Mouse (Mus musculus) right cerebral cortex, postnatal 4 days (tissue): ENCODE measurements around the gene Lrrc4.
A peak's percentile ranks its signal among the peaks of the same experiment; 100 is the strongest.

Source experiments
- DNase-seq: peaks from one replicate; pipeline ENCODE4 v3.0.0-alpha.2; 2022

Gene Lrrc4

DNA sequence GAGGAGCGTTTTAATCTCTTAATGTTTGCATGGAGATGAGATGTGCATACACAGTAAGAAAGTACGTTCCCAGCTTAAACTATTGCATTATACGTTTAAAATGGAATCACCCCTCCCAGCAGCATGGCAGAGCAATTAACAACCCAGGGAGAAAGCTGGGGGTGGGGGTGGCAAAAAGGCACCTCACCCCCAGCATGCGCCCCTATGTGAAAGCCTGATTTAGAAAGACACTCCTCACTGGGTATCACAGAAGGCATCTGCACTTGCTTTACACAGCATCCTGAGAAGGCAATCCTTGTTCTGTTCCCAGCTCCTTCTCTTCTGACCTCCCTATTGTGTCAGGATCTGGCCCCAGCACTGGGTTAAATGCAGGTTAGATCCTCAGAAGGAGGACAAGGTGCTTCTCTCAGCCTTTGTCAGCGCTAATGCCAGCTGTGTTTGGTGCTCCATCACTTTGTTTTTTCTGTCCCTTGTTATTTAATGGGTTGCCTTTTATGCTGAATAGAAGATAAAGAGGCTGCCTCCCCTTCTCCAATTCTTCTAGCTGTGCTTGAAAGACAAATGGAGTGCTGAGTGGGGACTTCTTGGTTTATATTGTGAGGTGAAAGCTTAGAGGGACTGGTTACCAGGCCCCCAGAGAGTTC, 69.3 kb downstream of the Lrrc4 start:
- no peak for DNase-seq

DNA sequence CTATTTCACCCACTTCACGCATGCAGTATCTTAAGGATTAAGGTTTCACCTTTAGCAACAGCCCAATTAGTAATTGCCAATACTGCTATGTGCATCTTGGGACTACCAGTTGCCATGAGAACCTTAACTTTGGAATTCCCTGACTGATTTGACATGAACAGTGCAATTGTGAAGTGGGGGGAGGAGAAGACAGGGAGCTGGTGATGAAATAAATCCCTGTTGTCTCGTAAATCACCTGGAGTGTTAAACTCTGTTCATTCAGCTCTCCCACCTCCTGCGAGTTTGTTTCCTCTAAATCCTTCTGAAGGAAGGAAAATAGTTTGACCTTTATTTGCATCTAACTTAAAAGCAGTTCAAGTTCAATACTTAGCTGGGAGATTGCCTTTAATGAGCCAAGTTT, 69.8 kb downstream of the Lrrc4 start:
- DNase-seq = no peak

DNA sequence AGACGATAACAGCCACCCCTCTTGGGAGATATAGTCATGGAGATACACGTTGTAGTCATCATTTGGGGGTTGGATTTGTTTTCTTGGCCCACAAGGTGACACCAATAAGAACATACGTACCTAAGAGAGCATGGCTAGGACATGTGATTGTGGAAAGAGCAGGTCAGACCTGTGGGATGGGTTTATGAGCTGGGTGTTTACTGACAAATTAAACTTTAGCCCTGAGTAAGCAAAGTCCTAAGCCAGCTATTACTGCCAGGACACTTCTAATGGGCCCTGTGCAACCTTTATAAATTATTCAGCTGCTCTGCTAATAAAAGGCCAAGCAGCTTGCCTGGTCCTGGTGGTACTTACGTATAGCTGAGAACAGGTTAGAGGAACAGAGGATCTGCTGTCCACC, 73.3 kb downstream of the Lrrc4 start:
- no peak for DNase-seq

DNA sequence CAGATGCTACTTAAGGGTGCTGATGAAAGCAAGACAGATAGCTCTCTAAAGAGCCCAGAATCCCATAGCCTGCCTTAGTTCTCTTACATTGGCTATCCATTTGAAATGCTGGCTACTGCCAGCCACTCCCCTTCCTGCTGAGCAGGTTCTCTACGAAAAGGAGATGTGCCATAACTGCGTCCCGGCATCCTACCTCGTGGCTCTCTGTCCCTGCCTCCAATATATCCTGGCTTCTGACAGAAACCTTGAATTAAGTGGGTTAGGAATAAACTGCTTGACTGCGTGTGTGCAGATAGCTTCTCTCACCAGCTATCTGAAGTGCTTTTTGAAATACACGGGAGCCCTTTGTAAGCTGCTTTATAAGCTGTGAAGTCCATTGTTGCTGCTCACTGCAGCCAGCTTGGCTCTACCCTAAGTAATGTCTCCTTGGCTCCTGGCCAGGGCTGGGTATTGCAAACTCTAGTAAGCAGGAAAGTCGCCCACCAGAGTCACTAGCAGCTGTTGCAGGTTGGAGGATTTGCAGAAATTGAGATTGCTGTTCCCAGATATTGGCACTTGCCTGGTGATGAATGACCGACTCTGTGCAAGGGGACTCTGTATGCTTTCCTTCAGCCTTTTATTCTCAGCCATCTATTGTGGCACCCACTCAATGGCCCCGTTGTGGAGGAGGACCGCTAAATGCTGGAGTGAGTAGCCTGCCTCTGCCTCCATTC, 75.1 kb downstream of the Lrrc4 start:
- DNase-seq = peak; percentile 74

DNA sequence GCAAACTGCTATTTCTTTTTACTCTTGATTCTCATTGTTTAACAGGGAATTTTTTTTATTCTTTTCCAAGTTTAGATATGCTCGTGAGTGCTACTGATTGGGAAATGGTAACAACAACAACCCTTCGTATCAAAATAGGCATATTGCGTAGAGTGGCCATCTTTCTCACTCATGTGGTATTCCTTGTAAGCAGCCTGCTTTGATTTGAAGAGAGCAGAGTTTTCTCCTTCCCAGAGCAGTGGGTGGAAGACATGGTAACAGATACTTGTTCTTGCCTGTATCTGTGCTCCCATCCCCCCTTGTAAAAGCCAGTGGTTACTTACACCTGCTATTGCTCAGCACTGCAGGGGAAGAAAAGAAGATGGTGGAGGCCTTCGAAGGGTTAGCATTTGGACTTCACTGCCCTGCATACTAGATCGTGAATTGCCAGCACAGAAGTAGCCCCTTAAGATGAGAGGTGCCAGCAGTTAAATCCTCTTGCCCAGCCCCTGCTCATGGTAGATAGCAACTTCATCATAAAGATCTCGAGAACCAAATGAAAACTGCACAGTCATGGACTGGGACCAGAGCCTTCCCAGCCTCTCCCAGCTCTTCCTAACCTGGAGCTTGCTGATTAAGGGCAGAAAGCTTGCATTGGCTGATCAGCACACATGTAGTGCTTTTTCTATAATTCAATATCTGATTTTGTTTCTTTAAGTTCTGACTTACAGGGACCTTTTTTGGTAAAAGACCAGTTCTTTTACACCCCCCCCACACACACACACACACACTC, 77.2 kb downstream of the Lrrc4 start:
- no peak for DNase-seq

DNA sequence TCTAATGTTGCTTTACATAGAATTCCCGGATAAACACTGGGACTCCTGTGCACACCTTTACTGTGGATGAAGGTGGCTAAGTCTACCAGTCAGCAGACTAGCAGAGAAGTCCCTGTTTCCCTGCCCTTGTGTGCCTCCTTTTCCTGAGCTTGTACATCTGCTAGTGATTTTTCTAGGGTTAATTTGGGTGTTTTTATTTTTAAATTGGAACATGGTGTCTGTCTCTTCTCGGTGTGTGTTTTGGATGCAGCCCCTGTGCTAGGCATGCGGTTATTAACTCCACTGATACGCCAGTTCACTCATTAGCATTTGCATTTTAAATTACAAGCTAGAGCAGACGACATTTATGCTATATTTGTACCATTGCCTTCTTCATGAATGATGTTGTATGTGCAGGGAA, 77.9 kb downstream of the Lrrc4 start:
- no peak for DNase-seq

DNA sequence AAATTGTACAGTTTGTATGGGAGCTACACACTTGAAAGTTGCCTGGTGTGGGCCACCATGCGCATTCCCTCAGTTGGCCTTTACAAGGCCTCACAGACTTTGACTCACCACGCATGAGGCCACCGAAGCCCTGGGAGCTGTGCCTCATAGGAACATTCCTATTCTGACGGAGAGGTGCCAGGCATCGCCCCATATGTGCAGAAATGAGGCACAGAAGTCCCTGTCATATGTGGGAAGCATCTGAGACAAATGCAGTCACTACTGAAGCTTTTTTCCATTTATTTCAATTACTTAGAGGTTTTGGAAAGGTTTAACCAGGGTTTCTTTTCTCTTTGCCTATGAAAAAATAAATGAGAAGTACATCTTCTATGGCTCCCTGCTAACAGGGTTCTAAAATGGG, 78.3 kb downstream of the Lrrc4 start:
- DNase-seq = peak; percentile 34

DNA sequence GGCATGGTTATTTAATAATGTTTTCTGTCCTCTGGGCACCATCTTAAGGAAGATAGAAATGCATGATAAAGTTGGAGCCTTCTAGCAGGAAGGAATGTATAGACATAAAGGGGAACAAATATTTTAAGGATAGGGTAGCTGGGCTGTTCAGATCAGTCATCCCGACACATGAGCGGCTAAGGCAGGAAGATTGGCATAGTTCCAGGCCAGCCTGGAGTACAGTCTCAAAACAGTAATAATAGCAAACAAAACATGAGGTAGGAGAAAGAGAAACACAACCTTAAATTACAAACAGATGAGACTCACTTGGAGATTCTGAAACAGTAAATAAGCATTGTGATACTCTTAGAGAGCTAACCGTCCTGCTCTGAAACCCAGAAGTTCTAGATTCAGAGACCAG, 80.4 kb downstream of the Lrrc4 start:
- no peak for DNase-seq

DNA sequence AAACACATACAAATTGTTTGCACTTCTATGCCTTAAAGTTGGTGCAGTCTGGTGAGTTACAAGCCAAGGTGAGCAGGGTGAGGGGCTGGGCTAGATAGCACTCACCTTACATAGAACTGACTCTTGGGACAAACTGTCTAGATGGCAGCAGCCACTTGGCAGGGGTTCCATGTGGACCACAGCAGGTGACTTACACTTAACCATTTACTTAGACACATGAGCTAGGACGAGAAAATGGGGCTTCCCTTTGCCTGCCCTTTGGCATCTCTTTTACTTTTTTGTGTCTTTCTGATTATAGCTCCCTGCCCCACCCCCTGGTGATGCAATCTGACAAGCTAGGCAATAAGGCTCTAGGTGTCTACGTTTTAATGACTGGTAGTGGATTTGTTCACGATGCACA, 82.3 kb downstream of the Lrrc4 start:
- DNase-seq = no peak

DNA sequence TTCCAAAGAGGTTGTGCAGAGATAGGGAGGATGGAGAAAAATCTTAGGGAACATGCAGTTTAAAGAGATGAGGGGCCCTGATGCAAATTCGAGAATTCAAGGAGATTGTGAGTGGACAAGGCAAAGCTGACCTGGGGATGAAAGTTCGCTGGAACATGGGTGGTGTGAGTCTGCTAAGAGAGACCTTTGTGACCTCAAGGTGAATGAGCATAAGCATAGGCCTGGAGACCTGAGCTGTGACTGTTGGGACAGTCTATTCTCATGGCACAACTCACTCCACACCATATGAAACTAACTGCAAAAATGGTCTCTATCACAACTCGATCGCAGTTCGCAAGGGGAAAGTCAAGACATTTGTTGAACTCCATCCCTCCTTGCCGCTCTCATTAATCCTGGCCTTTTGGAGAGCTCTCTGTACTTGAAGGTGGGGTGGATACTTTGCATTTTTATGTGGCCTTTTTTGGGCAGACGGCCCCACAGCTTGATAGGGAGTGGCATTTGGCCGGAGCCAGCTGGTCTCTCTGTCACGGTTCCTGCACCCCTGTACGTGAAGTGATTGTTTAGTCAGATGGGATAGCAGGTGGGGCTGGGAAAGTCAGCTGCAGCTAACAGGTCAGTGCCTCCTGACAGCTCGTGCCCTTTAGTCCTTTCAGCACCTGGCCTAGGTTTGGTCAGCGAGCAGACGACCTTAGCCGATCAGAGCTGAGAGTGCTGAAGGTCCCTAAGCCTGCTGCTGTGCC, 83.4 kb downstream of the Lrrc4 start:
- no peak for DNase-seq

DNA sequence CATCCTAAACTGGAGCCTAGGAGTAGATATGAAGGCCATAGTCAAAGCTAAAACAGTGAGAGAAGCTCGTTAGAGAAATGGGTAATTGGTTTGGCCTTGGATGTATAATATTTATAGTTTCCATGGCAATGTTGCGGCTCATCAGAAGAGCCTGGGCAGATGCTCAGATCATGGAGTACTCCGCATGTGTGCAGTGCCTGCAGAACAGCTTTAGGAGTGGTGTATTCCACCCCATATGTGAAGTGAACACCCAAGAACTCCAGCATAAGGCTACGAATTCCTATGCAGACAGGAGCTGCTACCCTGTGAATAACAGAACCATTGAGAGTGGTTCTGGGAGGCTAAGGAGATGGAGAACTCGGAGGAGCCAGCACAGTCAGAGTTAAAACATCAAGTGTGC, 84.5 kb downstream of the Lrrc4 start:
- DNase-seq = no peak

DNA sequence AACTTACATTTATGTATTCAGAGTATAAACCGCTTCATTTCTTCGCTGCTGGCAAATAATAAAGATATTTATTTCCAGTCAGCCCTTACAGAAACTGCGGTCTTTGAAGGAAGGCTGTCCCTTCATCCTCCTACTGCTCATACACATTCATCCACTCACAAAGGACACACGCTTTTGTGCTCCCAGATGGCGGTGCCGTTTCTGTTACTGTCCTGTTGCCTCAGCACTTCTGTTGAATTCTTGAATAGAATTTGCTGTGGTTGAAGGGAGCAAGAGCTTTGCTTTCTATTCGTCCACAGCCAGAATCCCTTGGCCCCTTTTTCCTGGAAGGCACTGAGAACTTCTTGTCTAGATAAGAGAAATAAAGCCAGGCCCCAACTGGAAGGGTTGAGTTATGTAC, 85.7 kb downstream of the Lrrc4 start:
- no peak for DNase-seq

DNA sequence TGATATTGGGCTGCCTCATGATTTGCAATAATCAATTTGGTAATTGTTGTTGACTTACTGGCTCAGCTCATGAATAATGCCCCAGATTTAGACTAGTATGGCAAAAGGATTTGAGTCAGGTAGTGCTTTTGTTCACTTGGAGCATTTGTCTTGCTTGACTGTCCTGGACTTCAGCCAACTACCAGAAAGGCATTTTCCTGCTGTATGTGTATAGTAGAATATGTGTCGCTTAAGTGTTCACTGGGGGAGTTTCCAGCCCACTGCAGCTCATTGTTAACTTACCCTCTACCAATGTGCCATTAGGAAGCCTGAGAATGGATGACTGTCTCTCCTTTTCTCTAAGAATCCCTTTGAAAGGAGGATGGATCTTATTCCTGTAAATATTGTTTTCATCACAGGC, 88.0 kb downstream of the Lrrc4 start:
- DNase-seq = no peak

DNA sequence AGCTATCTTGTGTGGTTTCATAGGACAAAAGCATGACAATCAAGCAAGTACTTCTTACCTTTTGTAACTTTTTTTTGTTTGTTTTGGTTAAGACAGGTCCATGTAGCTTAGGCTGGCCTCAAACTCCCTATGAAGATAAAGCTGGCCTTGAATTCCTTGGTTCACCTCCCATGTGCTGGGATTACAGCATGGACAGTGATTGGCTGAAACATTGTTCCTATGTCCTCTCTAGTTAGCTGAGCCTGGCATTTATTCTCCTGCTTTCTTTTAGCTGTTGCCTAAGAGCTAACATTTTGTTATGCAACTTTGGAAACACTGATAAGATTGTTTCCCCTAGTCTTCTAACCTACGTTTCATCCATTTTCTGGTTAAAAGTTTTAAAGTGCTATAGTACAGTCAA, 93.9 kb downstream of the Lrrc4 start:
- DNase-seq = no peak

DNA sequence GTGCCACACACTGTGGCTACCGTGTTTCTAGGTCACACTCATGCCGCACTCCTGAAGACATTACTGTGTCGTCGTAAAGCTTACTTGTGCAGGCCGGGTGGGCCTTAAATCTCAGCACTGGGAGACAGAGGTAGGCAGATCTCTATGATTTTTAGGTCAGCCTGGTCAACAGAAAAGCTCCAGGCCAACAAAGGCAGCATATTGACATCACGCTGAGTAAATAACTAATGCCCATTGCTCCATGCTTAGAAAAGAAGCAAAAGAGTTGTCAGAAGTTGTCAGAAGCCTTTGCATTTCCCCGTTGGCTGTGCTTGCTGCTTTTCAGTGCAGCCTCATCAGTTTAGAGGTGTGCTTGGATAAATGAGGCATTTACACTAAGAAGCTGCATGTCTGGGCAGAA, 94.9 kb downstream of the Lrrc4 start:
- no peak for DNase-seq

DNA sequence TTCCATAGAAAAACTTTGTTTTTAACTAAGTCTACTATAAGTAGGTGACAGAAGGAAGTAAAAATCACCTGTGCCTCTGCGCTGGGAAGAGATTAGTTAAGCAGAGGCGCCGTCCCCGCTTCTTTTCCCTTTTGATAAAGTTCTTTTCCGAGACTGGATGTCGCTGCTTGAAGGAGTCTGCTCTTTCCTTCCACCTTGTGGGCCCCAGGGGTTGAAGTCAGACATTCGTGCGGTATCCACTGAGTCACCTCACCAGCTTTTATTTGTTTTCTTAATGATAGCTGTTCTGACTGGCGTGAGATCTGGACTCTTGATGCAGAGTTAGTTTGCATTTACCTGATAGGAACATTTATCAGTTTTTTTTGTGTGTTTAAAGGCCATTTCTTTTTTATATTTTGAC, 96.4 kb downstream of the Lrrc4 start:
- DNase-seq = no peak

DNA sequence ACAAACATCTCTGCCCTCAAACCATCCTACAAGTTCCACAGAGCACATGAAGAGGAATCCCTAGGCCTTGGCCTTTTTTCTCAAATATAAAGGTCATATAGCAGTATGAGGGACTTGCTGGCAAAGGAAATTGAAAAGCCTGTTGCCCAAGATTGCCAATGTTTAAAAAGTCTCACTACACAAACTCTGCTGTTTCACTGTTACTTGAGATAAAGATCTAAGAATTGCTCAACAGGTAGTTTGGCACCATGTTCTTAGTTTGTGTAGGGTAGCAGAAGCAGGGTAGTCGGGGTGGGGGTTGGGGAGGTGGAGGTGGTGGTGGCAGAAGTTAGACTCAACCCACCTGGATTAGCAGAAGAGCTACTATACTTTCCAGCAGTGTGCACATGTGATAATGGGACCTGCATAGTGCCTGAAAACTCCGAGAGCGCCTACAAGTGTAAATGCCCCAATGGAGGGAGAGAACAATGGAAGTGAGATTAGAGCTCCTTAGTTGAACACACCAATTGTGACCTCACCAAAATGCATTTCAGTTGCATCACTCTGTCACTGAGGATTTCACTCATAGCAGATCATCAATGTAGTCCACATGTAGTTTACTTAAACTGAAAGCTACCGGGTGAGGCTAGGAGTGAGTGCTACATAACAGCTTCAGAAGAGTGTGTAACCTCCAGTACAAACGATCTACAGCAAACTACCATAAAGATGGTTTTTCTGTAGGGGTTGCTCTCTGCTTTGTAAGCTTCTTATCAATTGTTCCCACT, 97.5 kb downstream of the Lrrc4 start:
- no peak for DNase-seq

DNA sequence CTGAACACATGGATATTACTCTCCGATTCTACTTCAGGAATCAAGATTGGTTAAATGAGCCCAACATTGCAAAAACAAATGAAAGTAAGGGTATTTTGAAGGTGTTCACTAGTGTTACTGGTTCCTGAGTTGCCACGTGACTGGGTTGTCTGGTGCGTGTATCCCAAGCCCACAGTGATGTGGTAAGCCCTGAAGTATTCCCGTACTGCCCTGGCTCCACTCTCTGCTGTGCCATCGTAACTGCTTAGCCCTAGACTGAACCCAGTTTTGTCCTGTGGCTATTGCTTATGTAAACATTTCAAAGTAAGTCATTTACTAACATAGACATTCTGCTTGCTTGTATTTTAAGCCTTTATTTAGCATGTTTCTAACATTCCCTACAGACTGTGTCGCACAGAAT, 100.3 kb downstream of the Lrrc4 start:
- DNase-seq = no peak

DNA sequence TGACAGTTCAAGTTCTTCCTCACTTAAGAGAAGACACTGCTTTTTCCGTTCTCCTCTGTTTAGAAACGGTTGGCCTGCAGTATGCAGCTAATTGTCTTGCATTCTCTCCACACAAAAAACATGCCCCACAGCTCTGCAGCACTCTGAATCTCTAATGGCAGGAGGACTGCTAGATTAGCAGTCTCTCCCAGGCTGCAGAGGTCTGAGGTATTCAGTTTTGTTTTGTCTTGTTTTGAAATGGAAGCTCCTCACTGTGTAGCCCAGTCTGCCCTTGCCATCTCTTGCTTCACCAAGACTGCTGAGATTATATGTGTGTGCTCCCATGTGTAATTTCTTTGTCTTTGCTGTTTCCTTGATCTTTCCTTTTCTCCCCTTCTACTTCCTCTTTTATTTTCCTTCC, 101.9 kb downstream of the Lrrc4 start:
- no peak for DNase-seq

DNA sequence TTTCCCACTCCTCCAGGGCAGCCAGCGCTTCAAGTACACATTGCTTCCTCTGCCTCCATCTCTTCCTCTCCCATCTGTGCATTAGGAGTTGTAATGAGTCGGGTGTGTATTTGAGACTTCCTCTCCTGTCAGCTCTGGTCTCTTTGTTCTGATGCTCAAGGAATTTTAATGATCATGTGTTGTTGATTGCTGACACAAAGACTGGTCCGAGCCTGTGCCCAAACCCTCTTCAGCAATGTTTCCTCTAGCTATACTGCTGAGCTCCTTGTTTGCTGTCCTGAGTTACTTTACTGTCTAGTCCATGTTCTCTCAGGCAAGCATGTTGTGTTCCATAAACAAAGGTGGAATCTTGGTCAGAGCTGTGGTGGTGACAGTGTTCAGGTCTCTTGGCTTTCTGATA, 102.3 kb downstream of the Lrrc4 start:
- no peak for DNase-seq

DNA sequence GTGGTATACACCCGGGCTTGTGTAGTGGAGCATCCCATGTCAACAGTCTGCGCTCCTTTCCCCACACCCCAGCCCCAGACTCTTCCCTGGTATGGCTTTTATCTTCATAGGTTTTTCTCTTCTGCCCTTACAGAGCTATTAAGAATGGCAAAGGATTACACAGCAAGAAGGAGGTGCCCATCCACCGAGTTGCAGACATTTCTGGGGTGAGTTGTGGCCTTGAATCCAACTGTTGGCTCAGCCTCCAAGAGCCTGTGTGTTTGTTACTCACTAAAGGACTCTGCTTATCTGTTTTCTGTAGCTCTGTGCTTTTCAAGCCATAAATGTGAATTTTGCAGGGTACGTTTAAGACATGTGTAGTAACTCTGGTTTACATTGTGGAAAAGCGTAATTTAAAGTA, 106.8 kb downstream of the Lrrc4 start:
- DNase-seq = no peak

DNA sequence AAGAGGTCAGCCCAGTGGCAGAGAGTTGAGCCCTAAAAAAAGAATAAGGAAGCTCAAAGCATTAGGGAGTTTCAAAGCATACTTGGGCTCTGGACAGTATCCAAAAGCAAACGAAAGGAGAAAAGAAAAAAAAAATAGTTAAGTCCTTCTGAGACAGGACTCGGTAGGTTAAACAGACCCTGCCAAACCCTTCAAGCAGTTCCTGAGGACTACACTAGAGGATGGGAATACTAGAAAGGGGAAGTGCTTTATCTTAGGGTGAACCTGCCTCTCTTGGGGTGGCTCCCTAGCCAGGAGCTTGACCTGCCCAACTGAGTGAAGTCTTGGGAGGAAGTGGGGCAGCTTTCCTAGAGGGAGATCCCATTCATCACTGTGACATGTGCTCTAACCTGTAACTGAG, 108.5 kb downstream of the Lrrc4 start:
- no peak for DNase-seq
